Mouse (Mus musculus) lung, embryonic 16.5 days (tissue): ENCODE measurements around the gene Serpina3j. TPM values are rescaled to one million over a fixed set of nuclear protein-coding genes. Genes with fewer than 3 reads are reported as not detected.
A peak's percentile ranks its signal among the peaks of the same experiment; 100 is the strongest.
"Not testable (repeated sequence)": the region's sequence is repeated elsewhere in the genome, so short reads cannot be mapped to it uniquely, and the experiment has no call there.

ENCODE experiments used
- ATAC-seq: fragments of 200-750 bp; cut with Nextera tagmentation; 2 replicates; pipeline ENCODE4 v1.8.0; 2017; ENCODE audit warnings: low read depth, mild to moderate bottlenecking, moderate library complexity
- H3K27ac ChIP-seq: fragments of 300-500 bp; sonication (generic); 2 replicates; pipeline ENCODE4 v1.5.1; 2014; ENCODE audit warnings: mild to moderate bottlenecking, control low read depth, low read length
- H3K27me3 ChIP-seq: fragments of 300-500 bp; sonication (generic); 2 replicates; pipeline ENCODE4 v1.6.1; 2014; ENCODE audit warnings: low read depth, low read length, mixed read lengths; ENCODE audit not compliant: control insufficient read depth, insufficient read depth
- H3K36me3 ChIP-seq: fragments of 300-500 bp; sonication (generic); 2 replicates; pipeline ENCODE4 v1.6.1; 2014; ENCODE audit warnings: low read length; ENCODE audit not compliant: control insufficient read depth, insufficient read depth
- H3K4me1 ChIP-seq: fragments of 300-500 bp; sonication (generic); replicated peaks from 2 replicates; pipeline ENCODE4 v1.6.1; 2014; ENCODE audit warnings: low read length, mixed read lengths; ENCODE audit not compliant: control insufficient read depth, insufficient read depth
- H3K4me2 ChIP-seq: fragments of 300-500 bp; sonication (generic); 2 replicates; pipeline ENCODE4 v1.6.1; 2014; ENCODE audit warnings: low read depth, low read length, control low read depth
- H3K4me3 ChIP-seq: fragments of 300-500 bp; sonication (generic); 2 replicates; pipeline ENCODE4 v1.5.1; 2014; ENCODE audit warnings: mild to moderate bottlenecking, low read length, control low read depth
- H3K9ac ChIP-seq: fragments of 300-500 bp; sonication (generic); 2 replicates; pipeline ENCODE4 v1.6.1; 2014; ENCODE audit warnings: low read length, control low read depth
- H3K9me3 ChIP-seq: fragments of 300-500 bp; sonication (generic); 2 replicates; pipeline ENCODE4 v1.6.1; 2016; ENCODE audit warnings: low read length; ENCODE audit not compliant: control insufficient read depth
- WGBS: fragments of 180-500 bp; shearing (Covaris S2); extraction: QIAGEN DNeasy Blood & Tissue Kit; methylation state at CpG from one replicate; pipeline ENCODE4 v1.1.7; 2014; 5-methylcytosine and 5-hydroxymethylcytosine counted together
- polyA plus RNA-seq: library from polyadenylated mRNA; unstranded; fragments of >200 nt; fragmentation: Nextera tagmentation; extraction: Ambion mirVana; gene quantifications from 2 replicates; pipeline ENCODE4 v1.2.1, GENCODE M21; 2015

Gene Serpina3j
- polyA plus RNA-seq, 1 experiment from 2014 or later = not detected

DNA sequence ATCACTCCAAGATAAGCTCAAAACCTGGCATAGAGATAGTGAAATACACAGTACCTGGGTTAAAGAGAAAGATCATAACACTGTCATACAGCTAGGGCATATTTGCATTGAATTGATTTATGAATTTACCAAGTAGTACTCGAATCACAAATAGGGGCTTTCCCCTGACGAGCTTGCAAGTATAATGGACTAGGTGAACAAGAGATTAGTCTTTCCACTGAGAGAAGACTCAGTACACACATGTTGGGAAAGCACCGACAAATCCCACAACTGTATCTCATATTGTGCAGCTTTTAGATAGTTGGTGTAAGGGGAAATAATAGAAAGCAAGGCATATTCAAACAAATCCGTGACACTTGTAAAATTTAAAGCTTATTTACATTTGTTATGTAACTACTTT is 8.4 kb upstream of the Serpina3j start:
- WGBS = 68% methylated on average over 4 of the region's 4 CpGs
- Histone ChIP-seq H3K4me2 (no peak overlapping the region), H3K27me3 (no peaks in the 10 kb centered on the region), H3K36me3 (no peaks in the 10 kb centered on the region), H3K9me3 (no peaks in the 10 kb centered on the region; the same call in 1 of the 2 replicates), H3K4me1 (no peaks in the 10 kb centered on the region), H3K27ac (no peak overlapping the region), H3K9ac (no peak overlapping the region), H3K4me3 (no peak overlapping the region)
- ATAC-seq = no peak

DNA sequence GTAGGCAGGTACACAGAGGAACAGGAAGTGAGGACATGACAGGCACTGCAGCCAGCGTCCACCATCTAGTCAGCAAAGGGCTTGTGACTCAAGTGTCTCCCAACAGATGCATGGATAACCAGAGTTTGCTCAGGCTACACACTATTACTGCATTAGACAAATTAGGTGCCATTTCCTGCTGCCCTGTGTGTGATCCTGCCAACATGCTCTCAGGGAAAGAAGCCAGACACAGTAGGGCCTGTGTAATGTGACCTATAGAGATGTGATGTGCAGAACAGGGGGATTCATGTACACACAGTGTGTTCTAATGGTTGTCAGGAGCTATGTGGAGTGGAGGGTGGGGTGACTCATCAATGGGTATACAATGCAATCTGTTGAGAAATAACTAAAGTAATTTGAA is 8.1 kb downstream of the Serpina3j start:
- peak; percentile 91 for ATAC-seq
- Histone ChIP-seq H3K9me3 (0 out of 2 replicates have a peak, but pooled peaks cover 3% of the 10 kb centered on the region), H3K4me2 (no peak overlapping the region), H3K4me1 (no peaks in the 10 kb centered on the region), H3K27ac (no peak overlapping the region), H3K27me3 (no peaks in the 10 kb centered on the region), H3K36me3 (no peaks in the 10 kb centered on the region), H3K4me3 (no peak overlapping the region), H3K9ac (no peak overlapping the region)
- WGBS = 0% methylated on average over 1 of the region's 1 CpGs

DNA sequence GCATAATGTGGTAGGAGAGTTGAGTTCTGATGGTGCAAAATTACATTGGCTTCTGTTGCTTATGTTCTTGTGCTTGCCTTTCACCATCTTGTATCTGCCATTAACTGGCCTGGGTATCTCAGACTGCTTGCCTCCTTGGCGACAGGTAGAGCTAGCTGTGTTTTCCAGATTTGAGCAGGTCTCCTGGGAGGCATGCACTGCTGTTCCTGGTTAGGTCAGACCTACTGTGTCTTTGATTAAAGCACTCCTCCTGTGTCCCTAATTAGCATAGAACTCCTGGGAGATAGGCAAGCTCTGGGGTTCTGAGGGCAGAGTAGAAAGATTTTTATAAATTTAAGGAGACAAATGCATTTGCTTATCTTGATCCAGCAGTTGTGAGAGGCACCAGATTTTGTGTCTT is 17.3 kb downstream of the Serpina3j start:
- Histone ChIP-seq H3K9me3 (no peaks in the 10 kb centered on the region), H3K4me1 (no peaks in the 10 kb centered on the region), H3K27ac (no peak overlapping the region), H3K36me3 (no peaks in the 10 kb centered on the region), H3K9ac (no peak overlapping the region), H3K4me2 (no peak overlapping the region), H3K27me3 (no peaks in the 10 kb centered on the region), H3K4me3 (no peak overlapping the region)
- ATAC-seq = no peak
- 59% methylated on average over 1 of the region's 1 CpGs for WGBS

DNA sequence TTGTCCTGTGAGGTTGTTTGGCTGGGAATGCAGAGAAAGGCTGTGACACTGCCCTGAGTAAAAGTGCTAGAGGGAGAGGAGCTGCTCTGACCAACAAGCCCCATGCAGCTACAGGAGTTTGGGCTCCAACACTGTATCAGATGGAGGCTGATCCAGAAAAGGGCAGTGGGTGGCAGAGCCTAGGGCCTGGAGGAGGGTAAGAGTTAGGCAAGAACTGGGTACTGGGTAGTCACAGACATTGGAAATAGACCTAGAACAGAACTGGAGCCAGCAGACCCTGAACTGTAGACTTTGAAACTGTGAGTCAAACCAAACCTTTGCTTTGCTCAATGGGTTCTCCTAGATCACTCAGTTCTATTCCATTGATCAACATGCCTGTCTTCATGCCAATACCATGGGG is 22.5 kb downstream of the Serpina3j start:
- not testable (repeated sequence) for H3K9me3 ChIP-seq, H3K4me3 ChIP-seq, ATAC-seq, H3K9ac ChIP-seq, H3K4me1 ChIP-seq, H3K27ac ChIP-seq, H3K36me3 ChIP-seq, H3K27me3 ChIP-seq, H3K4me2 ChIP-seq

DNA sequence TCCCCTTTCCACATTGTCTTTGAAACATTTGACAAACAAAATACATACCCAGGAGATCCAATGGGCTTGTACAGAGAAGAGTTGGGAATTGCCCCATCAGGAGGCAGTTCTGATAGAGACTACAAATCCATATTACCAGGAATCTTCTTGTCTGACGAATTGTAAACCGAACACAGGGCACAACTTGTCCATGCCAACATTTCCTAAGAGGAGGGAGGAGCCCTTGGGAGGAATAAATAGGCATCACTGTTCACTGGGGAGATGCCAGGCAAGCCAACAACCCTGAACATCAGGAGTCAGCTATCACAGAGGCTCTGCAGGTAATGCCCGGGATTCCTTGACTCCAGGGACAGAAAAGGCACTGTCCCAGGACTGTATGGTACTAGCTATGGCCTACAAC is 23.9 kb downstream of the Serpina3j start, which contains the start of the genes Serpina3k and Serpina3m:
Gene Serpina3k (plus strand): TSS at position 261 of the 400 bp plus-strand sequence.
Gene Serpina3m (plus strand): TSS at position 261 of the 400 bp plus-strand sequence.
- H3K36me3 ChIP-seq, ATAC-seq, H3K4me1 ChIP-seq, H3K4me2 ChIP-seq, H3K9ac ChIP-seq, H3K27ac ChIP-seq, H3K9me3 ChIP-seq, H3K4me3 ChIP-seq, H3K27me3 ChIP-seq: not testable (repeated sequence)
- WGBS = 74% methylated on average over 3 of the region's 3 CpGs

DNA sequence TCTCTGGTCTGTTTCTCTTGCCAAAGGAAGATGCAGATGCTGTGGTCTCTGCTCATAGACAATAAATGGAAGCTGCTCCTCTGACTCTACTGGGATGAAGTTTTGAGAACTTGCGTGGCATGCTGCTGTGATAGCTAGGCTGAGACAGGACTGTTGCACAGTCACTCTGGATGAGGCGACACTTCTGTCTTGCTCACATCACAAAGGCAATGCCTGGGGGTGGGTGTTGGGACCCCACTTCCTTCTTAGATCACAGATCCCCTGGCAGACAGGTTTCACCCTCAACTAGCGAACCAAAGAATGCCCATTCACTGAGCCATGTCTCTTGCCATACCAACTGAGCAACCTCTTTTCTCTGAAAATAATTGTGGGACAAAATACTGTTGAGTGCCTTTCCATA is 24.4 kb downstream of the Serpina3j start:
- no peak overlapping the region for H3K9ac ChIP-seq
- no peak overlapping the region for H3K27ac ChIP-seq
- no peaks in the 10 kb centered on the region for H3K36me3 ChIP-seq
- no peak overlapping the region for H3K4me3 ChIP-seq
- H3K4me2 ChIP-seq = no peak overlapping the region
- WGBS = 92% methylated on average over 3 of the region's 3 CpGs
- no peaks in the 10 kb centered on the region for H3K27me3 ChIP-seq
- H3K4me1 ChIP-seq = no peaks in the 10 kb centered on the region
- ATAC-seq = no peak
- no peaks in the 10 kb centered on the region for H3K9me3 ChIP-seq

DNA sequence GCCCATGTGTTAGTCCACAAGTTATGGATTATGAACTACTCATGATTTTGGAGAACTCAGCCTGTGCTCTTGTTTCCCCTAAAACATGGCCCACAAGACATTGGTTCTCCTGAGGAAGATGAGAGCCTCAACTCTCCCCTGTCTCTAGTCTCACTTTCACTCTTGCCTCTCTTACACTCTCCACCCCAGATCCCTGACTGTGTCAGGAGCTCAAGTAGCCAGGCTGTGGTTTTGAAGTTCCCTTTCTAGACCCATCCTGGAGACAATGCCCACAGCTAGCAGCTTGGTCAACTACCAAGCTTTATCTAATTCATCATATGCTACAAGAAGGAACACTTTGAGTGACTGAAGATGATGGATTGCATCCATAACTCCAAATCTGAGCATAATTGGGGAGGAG is 28.1 kb downstream of the Serpina3j start:
- H3K4me1 ChIP-seq, ATAC-seq, H3K4me2 ChIP-seq, H3K27ac ChIP-seq, H3K9ac ChIP-seq, H3K4me3 ChIP-seq, H3K27me3 ChIP-seq, H3K36me3 ChIP-seq, H3K9me3 ChIP-seq: not testable (repeated sequence)

DNA sequence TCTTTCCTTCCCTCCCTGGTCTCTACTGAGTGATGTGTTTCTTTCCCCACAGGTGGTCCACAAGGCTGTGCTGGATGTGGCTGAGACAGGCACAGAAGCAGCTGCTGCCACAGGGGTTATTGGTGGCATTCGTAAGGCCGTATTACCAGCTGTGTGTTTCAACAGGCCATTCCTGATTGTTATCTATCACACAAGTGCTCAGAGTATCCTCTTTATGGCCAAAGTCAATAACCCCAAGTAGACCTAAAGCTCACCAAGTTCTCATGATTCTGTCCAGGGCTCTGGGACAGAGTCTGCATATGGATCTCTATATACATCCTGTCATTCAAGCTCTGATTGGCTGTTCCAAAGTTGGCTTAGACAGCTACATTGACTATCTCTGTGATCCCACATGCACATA is 30.8 kb downstream of the Serpina3j start:
- Histone ChIP-seq H3K4me1 (no peaks in the 10 kb centered on the region), H3K4me3 (no peak overlapping the region), H3K36me3 (no peaks in the 10 kb centered on the region), H3K4me2 (no peak overlapping the region), H3K27me3 (no peaks in the 10 kb centered on the region), H3K9ac (no peak overlapping the region), H3K27ac (no peak overlapping the region), H3K9me3 (no peaks in the 10 kb centered on the region)
- 56% methylated on average over 2 of the region's 2 CpGs for WGBS
- no peak for ATAC-seq

DNA sequence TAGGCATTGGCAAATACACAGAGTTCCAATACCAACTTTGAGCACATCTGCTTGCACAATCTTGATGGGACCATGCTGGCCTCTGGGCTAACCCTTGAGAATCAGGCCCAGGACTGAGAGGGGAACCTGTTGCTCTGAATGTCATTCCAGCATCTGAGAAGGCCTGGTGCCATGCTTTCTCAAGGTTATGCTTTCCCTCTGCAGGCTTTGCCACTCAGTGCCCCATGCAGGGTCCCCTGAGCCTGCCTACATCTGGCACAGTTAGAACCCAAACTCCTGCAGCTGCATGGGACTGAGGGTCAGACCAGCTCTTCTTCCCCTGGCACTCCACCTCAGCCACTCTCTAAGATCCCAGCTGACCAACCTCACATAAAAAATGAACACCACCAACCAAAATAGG is 31.4 kb downstream of the Serpina3j start:
- Histone ChIP-seq H3K4me2 (no peak overlapping the region), H3K4me3 (no peak overlapping the region), H3K4me1 (no peaks in the 10 kb centered on the region), H3K9me3 (no peaks in the 10 kb centered on the region), H3K9ac (no peak overlapping the region), H3K27ac (no peak overlapping the region), H3K27me3 (no peaks in the 10 kb centered on the region), H3K36me3 (no peaks in the 10 kb centered on the region)
- ATAC-seq = no peak

DNA sequence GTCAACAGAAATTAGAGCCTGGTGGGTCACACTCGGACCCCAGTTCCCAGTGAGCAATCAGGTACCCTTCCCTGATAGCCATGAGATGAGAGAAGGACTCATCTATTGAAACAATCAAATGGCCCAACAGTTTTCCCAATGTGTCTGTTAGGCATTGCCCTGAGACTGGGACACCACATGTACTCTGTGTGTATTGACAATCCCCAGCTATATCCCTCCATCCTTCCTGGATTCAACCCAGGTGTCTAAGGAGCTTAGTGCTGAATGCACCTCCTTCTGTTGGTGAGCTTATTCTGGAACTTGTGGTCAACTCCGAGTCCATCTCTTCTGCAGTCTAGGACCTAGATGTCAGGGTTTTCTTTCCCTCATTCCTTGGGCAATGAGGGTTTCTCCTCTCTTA is 32.7 kb downstream of the Serpina3j start:
- Histone ChIP-seq H3K4me3 (no peak overlapping the region), H3K4me1 (no peaks in the 10 kb centered on the region), H3K27ac (no peak overlapping the region), H3K36me3 (no peaks in the 10 kb centered on the region), H3K27me3 (no peaks in the 10 kb centered on the region), H3K4me2 (no peak overlapping the region), H3K9ac (no peak overlapping the region), H3K9me3 (no peaks in the 10 kb centered on the region)
- no peak for ATAC-seq
- WGBS = 70% methylated on average over 2 of the region's 2 CpGs
